In the genomic region with DNA sequence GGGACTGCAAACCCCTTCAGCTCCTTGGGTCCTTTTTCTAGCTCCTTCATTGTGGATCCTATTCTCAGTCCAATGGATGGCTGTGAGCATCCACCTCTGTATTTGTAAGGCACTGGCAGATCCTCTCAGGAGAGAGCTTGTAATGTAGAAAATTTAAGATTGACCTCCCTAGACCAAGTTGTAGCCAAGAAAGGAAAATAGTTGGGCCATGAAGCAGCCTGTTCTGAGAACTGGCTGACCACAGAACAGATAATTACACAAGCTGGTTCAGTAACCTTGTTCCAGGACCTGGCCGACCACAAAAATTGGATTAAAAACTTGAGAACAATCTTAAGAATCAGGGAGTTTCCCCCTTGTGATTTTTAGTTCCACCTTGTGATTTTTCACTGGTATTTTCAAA, we compare ENCODE assay signal across 33 mouse cellular contexts. TPM values are rescaled to one million over a fixed set of nuclear protein-coding genes. Genes with fewer than 3 reads are reported as not detected.
"Had no signal": no experiment of that assay in that cellular context is flagged by ENCODE, and none has a peak within 500 bp of the region (broad histone marks: within the 10 kb centered on the region; RNA-seq: fewer than 3 reads in every experiment).

No protein-coding gene starts in this region.

- H3K27ac ChIP-seq: gastrocnemius, adult 2 months; heart, adult 2 months; heart, embryonic 10.5 days; hindbrain, embryonic 12.5 days; hindbrain, embryonic 14.5 days; intestine, embryonic 15.5 days; kidney, postnatal 0 days; limb, embryonic 13.5 days; limb, embryonic 15.5 days; liver, embryonic 12.5 days; liver, embryonic 14.5 days had no signal

- H3K36me3 ChIP-seq: heart, embryonic 10.5 days; heart, embryonic 12.5 days; hindbrain, embryonic 12.5 days; intestine, embryonic 15.5 days; limb, embryonic 13.5 days; limb, embryonic 15.5 days; liver, embryonic 12.5 days had no signal

- H3K4me2 ChIP-seq: heart, embryonic 12.5 days; hindbrain, embryonic 12.5 days; hindbrain, embryonic 14.5 days; intestine, embryonic 15.5 days; limb, embryonic 13.5 days; limb, embryonic 15.5 days; liver, embryonic 12.5 days had no signal

- H3K9me3 ChIP-seq: heart, embryonic 10.5 days; heart, embryonic 12.5 days; intestine, embryonic 15.5 days; limb, embryonic 15.5 days had no signal

- DNase-seq: gastrocnemius, adult 2 months; gastrocnemius, postnatal 10 days; gastrocnemius, postnatal 25 days; heart, adult 2 months; heart, postnatal 10 days; heart, postnatal 4 days; kidney, adult 18-20 months; kidney, adult 8-10 months; kidney, postnatal 14 days; kidney, postnatal 36 days; layer of hippocampus, adult 9-11 months; layer of hippocampus, postnatal 36 days; left cerebral cortex, postnatal 4 days had no signal

- H3K4me1 ChIP-seq: heart, embryonic 10.5 days; heart, embryonic 12.5 days; hindbrain, embryonic 12.5 days; intestine, embryonic 15.5 days; limb, embryonic 13.5 days; limb, embryonic 15.5 days; liver, embryonic 12.5 days had no signal

- H3K4me3 ChIP-seq: gastrocnemius, adult 2 months; heart, adult 2 months; heart, embryonic 10.5 days; heart, embryonic 12.5 days; hindbrain, embryonic 12.5 days; intestine, embryonic 15.5 days; limb, embryonic 13.5 days; limb, embryonic 15.5 days; liver, embryonic 12.5 days had no signal

- ATAC-seq: hindbrain, embryonic 16.5 days; inflammation-experienced regulatory T-cells, adult 6 months; intestine, embryonic 15.5 days; intestine, postnatal 0 days; liver, embryonic 12.5 days had no signal

- H3K27me3 ChIP-seq: heart, embryonic 12.5 days; hindbrain, embryonic 12.5 days; intestine, embryonic 15.5 days; limb, embryonic 13.5 days; limb, embryonic 15.5 days; liver, embryonic 12.5 days had no signal

- H3K9ac ChIP-seq: heart, embryonic 12.5 days; hindbrain, embryonic 12.5 days; hindbrain, embryonic 14.5 days; intestine, embryonic 15.5 days; limb, embryonic 13.5 days; limb, embryonic 15.5 days; liver, embryonic 12.5 days; liver, embryonic 14.5 days had no signal

RNA-seq across cellular contexts. Expression of a gene that starts 7.3 kb away (rescaled TPM):
- polyA plus RNA-seq: frontal cortex, adult 2 months; heart, adult 2 months; heart, embryonic 10.5 days; heart, embryonic 12.5 days; heart, embryonic 14.5 days; heart, embryonic 16.5 days; hindbrain, embryonic 12.5 days; hindbrain, embryonic 14.5 days; hindbrain, embryonic 16.5 days; inflammation-experienced regulatory T-cells, adult 6 months; intestine, embryonic 15.5 days; intestine, postnatal 0 days; kidney, embryonic 14.5 days; kidney, postnatal 0 days; large intestine, adult 2 months; limb, embryonic 11.5 days; limb, embryonic 13.5 days; limb, embryonic 15.5 days; liver, adult 2 months; liver, embryonic 12.5 days; liver, embryonic 14.5 days had no signal

RNA-seq across cellular contexts. Expression of a gene that starts 17.1 kb away (rescaled TPM):
- polyA plus RNA-seq: frontal cortex, adult 2 months; heart, adult 2 months; heart, embryonic 10.5 days; heart, embryonic 12.5 days; heart, embryonic 14.5 days; heart, embryonic 16.5 days; hindbrain, embryonic 12.5 days; hindbrain, embryonic 14.5 days; hindbrain, embryonic 16.5 days; inflammation-experienced regulatory T-cells, adult 6 months; intestine, embryonic 15.5 days; intestine, postnatal 0 days; kidney, embryonic 14.5 days; large intestine, adult 2 months; limb, embryonic 11.5 days; limb, embryonic 13.5 days; limb, embryonic 15.5 days; liver, adult 2 months; liver, embryonic 12.5 days; liver, embryonic 14.5 days had no signal
